Mouse (Mus musculus) midbrain, postnatal 0 days (tissue): Measurements from ENCODE around the gene Dedd2. TPM values are rescaled to one million over a fixed set of nuclear protein-coding genes. Genes with fewer than 3 reads are reported as not detected.

ENCODE experiments used
- ATAC-seq: fragments of 200-750 bp; cut with Nextera tagmentation; 2 replicates; pipeline ENCODE4 v1.8.0; 2017; ENCODE audit warnings: moderate number of reproducible peaks, mild to moderate bottlenecking, moderate TSS enrichment, moderate library complexity; ENCODE audit not compliant: low FRiP score
- DNase-seq: peaks from one replicate; pipeline ENCODE4 v3.0.0-alpha.2; 2015; ENCODE audit warnings: low spot score
- H3K27ac ChIP-seq: fragments of 300-500 bp; sonication (generic); 2 replicates; pipeline ENCODE4 v1.5.1; 2014; ENCODE audit warnings: low read depth, mild to moderate bottlenecking, low read length, mixed read lengths
- H3K27me3 ChIP-seq: fragments of 300-500 bp; sonication (generic); 2 replicates; pipeline ENCODE4 v1.6.1; 2014; ENCODE audit warnings: low read length, control low read depth, mixed read lengths; ENCODE audit not compliant: insufficient read depth
- H3K36me3 ChIP-seq: fragments of 300-500 bp; sonication (generic); 2 replicates; pipeline ENCODE4 v1.6.1; 2014; ENCODE audit warnings: low read length, control low read depth, mixed read lengths; ENCODE audit not compliant: insufficient read depth
- H3K4me1 ChIP-seq: fragments of 300-500 bp; sonication (generic); 2 replicates; pipeline ENCODE4 v1.6.1; 2014; ENCODE audit warnings: mild to moderate bottlenecking, control low read depth, antibody characterized with exemption, low read length, mixed read lengths; ENCODE audit not compliant: insufficient read depth
- H3K4me2 ChIP-seq: fragments of 300-500 bp; sonication (generic); 2 replicates; pipeline ENCODE4 v1.6.1; 2014; ENCODE audit warnings: low read depth, mild to moderate bottlenecking, low read length, mixed read lengths; ENCODE audit not compliant: poor library complexity, severe bottlenecking
- H3K4me3 ChIP-seq: fragments of 300-500 bp; sonication (generic); 2 replicates; pipeline ENCODE4 v1.5.1; 2014; ENCODE audit warnings: low read depth, mild to moderate bottlenecking, low read length, moderate library complexity
- H3K9ac ChIP-seq: fragments of 300-500 bp; sonication (generic); replicated peaks from 2 replicates; pipeline ENCODE4 v1.6.1; 2014; ENCODE audit warnings: mild to moderate bottlenecking, low read length, moderate library complexity, mixed read lengths; ENCODE audit not compliant: poor library complexity, severe bottlenecking
- H3K9me3 ChIP-seq: fragments of 300-500 bp; sonication (generic); 2 replicates; pipeline ENCODE4 v1.6.1; 2016; ENCODE audit warnings: low read length, control low read depth
- CTCF ChIP-seq: IDR thresholded peaks from 2 replicates; pipeline ENCODE4 v1.5.1; 2016; ENCODE audit warnings: antibody characterized with exemption, mild to moderate bottlenecking
- WGBS: fragments of 180-500 bp; shearing (Covaris S2); extraction: QIAGEN DNeasy Blood & Tissue Kit; methylation state at CpG from one replicate; pipeline ENCODE4 v1.1.7; 2014; 5-methylcytosine and 5-hydroxymethylcytosine counted together
- polyA plus RNA-seq: library from polyadenylated mRNA; unstranded; fragments of >200 nt; fragmentation: Nextera tagmentation; extraction: Ambion mirVana; gene quantifications from 2 replicates; pipeline ENCODE4 v1.2.1, GENCODE M21; 2015
- total RNA-seq: library from RNA; depleted of rRNA; stranded (reverse); fragments of >200 nt; gene quantifications from 2 replicates; pipeline ENCODE4 v1.2.3, GENCODE M21; 2014

The Dedd2 gene
- total and polyA plus RNA-seq, 2 experiments from 2014 or later: 17.7 to 27.8 TPM

DNA sequence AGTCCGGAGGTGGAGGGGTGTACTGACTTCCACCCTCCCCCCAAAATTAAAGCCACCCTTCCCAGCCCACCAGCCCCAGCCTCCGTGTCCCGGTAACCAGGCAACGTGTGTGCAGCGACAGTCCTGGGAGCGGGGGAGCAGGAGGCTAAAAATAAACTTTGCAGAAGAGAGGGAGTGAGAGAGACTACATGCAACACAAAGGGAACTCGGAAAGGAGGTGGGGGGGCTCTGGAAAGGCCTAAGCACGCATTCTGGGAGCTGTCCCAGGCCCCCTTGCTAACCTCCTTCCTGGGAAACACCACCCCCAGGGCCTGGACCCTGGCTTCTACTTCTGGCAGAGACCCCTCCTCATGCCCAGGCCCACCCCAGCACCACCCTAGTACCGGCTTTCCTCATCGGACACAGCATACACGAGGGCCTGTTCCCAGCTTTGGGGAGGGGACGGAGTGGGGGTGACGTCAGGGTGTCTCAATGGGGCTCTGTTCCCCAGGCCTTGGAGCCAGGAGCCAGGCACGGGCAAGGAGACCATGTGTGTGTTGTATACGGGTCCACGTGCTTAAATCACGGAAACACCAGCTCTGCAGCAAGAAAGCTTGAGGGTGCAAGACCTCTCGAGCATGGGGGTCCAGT, 27.7 kb upstream of the Dedd2 start:
- no peak for TF ChIP-seq CTCF
- H3K4me1 ChIP-seq: peaks cover 28% of the 10 kb centered on the region; the same call in 1 of the 2 replicates
- H3K9me3 ChIP-seq: no peaks in the 10 kb centered on the region
- no peaks in the 10 kb centered on the region for H3K36me3 ChIP-seq
- H3K9ac ChIP-seq: peak overlapping the region; percentile 42; the same call in 1 of the 2 replicates
- peak; percentile 41 for ATAC-seq
- 4% methylated on average over 18 of the region's 18 CpGs for WGBS
- peak overlapping the region; percentile 99 for H3K4me2 ChIP-seq
- peak overlapping the region; percentile 83 for H3K4me3 ChIP-seq
- H3K27me3 ChIP-seq: no peaks in the 10 kb centered on the region
- H3K27ac ChIP-seq: peak overlapping the region; percentile 79
- peak; percentile 71 for DNase-seq

DNA sequence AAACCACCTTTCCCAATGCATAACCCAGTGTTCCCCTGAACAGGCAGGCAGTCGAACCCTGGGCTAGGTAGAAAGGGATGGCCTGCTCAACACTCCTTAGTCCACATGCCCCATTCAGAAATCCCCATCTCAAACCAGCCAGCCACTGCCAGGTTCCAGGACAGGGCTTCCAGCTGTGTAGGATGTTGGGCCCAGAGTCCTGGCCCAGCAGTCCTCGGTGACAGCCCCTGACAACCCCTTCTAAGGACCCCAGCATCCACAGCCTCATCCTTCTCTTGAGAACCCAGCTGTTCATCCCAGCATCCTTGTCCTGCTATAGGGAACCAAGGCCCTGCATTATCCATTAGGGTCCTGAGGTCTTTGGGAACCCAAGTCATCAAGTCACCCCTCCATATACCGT, 27.1 kb upstream of the Dedd2 start:
- peak overlapping the region; percentile 99 for H3K4me2 ChIP-seq
- no peaks in the 10 kb centered on the region for H3K36me3 ChIP-seq
- DNase-seq (no peak), ATAC-seq (no peak)
- H3K4me3 ChIP-seq: peak overlapping the region; percentile 83
- TF ChIP-seq CTCF: no peak
- no peaks in the 10 kb centered on the region for H3K27me3 ChIP-seq
- 17% methylated on average over 3 of the region's 3 CpGs for WGBS
- peak overlapping the region; percentile 42; the same call in 1 of the 2 replicates for H3K9ac ChIP-seq
- peak overlapping the region; percentile 79 for H3K27ac ChIP-seq
- H3K9me3 ChIP-seq: no peaks in the 10 kb centered on the region
- peaks cover 28% of the 10 kb centered on the region; the same call in 1 of the 2 replicates for H3K4me1 ChIP-seq

DNA sequence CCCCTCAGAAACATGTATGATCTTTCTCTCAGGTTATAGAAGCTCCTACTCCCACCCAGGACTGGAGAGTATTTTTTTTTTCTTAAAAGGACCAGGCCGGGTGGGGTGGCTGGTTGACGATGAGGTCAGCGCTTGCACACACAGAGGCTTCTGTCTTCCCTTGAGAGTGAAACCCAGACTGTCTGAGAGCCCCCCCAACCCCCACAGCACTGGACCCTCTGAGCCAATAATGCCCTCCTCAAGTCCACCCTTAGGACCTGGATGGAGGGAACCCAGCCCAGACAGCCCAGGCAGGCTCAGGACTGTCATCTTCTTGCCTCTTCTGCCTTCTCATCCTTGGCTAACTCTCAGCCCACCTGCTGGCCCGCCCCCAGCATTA, 26.3 kb upstream of the Dedd2 start:
- H3K36me3 ChIP-seq: no peaks in the 10 kb centered on the region
- no peaks in the 10 kb centered on the region for H3K27me3 ChIP-seq
- no peak for ATAC-seq
- WGBS: 45% methylated on average over 4 of the region's 4 CpGs
- H3K4me3 ChIP-seq: no peak overlapping the region
- H3K4me2 ChIP-seq: peak overlapping the region; percentile 99
- peak; percentile 55 for DNase-seq
- H3K27ac ChIP-seq: peak overlapping the region; percentile 79
- no peaks in the 10 kb centered on the region for H3K9me3 ChIP-seq
- TF ChIP-seq CTCF: no peak
- 0 out of 2 replicates have a peak overlapping the region, but pooled peaks have one; percentile 42 for H3K9ac ChIP-seq
- H3K4me1 ChIP-seq: peaks cover 27% of the 10 kb centered on the region; the same call in 1 of the 2 replicates

DNA sequence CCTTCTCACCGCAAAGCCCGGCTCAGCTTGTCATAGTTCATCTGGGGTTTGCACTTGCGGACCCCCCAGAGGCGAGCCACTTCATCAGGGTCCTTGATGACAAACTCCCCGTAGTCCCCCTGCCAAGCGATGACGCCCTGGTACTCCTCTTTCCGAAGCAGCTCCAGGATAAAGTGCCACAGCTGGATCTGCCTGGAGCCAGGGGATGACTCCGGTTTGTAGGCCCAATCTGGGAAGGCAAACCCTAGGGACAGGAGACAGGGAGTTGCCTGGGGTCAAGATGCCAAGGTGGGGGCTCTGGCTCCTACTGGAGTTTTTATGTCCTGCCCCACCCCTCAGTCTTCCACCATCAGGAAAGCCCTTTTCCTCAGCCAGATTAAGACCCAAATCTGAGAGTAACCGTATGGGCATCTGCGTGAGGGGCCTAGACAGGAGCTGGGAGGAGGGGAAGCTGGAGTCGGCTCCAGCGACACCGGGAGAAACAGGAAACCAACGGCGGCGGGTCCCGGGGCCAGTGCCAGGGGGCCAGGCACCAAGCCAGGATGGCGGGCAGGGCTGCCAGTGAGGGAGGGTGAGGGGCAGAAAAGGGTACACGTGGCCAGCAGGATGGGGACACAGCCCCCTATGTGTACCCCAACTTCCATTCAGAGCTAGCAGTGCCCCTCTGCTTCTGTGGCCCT, 25.8 kb upstream of the Dedd2 start:
- WGBS: 55% methylated on average over 20 of the region's 20 CpGs
- no peaks in the 10 kb centered on the region for H3K36me3 ChIP-seq
- no peaks in the 10 kb centered on the region for H3K9me3 ChIP-seq
- no peak overlapping the region for H3K9ac ChIP-seq
- peak overlapping the region; percentile 79 for H3K27ac ChIP-seq
- H3K4me1 ChIP-seq: peaks cover 21% of the 10 kb centered on the region; the same call in 1 of the 2 replicates
- H3K27me3 ChIP-seq: no peaks in the 10 kb centered on the region
- H3K4me2 ChIP-seq: peak overlapping the region; percentile 18
- peak; percentile 32 for DNase-seq
- ATAC-seq: no peak
- no peak for TF ChIP-seq CTCF
- no peak overlapping the region for H3K4me3 ChIP-seq

DNA sequence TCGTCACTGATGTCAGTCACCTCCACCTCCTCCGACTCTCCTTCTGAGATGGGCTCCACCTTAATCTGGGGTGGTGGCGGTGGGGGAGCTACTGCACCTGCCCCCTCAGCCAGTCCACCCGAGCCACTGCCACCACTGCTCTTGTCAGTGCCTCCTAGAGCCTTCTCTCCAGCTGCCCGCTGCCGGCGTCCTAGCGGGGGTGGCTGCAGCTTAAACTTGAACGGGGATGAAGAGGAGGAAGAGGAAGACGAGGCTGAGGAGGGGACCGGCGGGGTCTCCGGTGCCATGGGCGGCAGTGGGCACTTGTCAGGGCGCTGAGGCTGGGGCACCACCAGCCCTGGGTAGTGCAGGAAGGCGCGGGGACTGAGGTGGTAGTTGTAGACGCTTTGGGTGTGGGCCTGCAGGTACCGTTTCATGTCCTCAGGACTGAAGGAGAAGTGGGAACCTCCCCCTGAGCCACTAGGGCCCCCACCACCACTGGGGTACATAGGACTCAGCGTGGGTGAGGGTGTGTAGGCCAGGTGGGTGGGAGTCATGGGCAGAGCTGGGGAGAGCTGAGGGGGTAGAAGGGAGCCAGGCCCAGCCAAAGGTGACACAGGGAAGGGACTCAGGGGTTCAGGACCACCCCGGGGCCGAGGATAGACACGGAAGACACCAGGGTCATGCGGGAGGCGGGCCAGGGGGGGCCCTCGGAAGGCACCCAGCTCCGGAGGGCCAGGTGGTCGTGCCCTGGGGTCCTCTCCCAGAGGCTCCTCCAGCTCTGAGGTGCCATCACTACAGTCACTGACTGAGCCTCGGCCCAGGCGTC, 24.4 kb upstream of the Dedd2 start:
- no peaks in the 10 kb centered on the region for H3K36me3 ChIP-seq
- WGBS: 88% methylated on average over 28 of the region's 30 CpGs
- no peak for ATAC-seq
- H3K9ac ChIP-seq: no peak overlapping the region
- H3K27ac ChIP-seq: no peak overlapping the region
- H3K4me1 ChIP-seq: peaks cover 19% of the 10 kb centered on the region; the same call in 1 of the 2 replicates
- TF ChIP-seq CTCF: no peak
- H3K4me2 ChIP-seq: no peak overlapping the region
- no peaks in the 10 kb centered on the region for H3K27me3 ChIP-seq
- H3K9me3 ChIP-seq: no peaks in the 10 kb centered on the region
- no peak for DNase-seq
- H3K4me3 ChIP-seq: no peak overlapping the region
